ENCODE assay signal across 8 mouse cellular contexts in genomic region chr2:31088871-31089270, GRCm38 (mm10). TPM values are rescaled to one million over a fixed set of nuclear protein-coding genes. Genes with fewer than 3 reads are reported as not detected.
DNase-seq lines count a peak whose midpoint lies in the region; ATAC-seq lines count a peak whose summit lies in the region.

No protein-coding gene starts in this region.

- H3K9me3 ChIP-seq in heart, embryonic 13.5 days = peaks cover 5% of the 10 kb centered on the region; the same call in 1 of the 2 replicates
- peaks cover 5% of the 10 kb centered on the region for H3K9me3 ChIP-seq in midbrain, embryonic 10.5 days (replicated peaks)
- no peaks in the 10 kb centered on the region for H3K9me3 ChIP-seq in midbrain, embryonic 11.5 days (ENCODE audit: control insufficient read depth, low read length)
- no peaks in the 10 kb centered on the region for H3K9me3 ChIP-seq in hindbrain, embryonic 12.5 days (replicated peaks)

- WGBS in heart, embryonic 13.5 days = 79% methylated on average over 8 of the region's 8 CpGs
- WGBS in midbrain, embryonic 10.5 days = 75% methylated on average over 8 of the region's 8 CpGs
- WGBS in midbrain, embryonic 11.5 days = 80% methylated on average over 8 of the region's 8 CpGs
- WGBS in hindbrain, embryonic 12.5 days = 73% methylated on average over 8 of the region's 8 CpGs

- no peak overlapping the region for H3K4me2 ChIP-seq in heart, embryonic 13.5 days
- H3K4me2 ChIP-seq in midbrain, embryonic 11.5 days = no peak overlapping the region
- H3K4me2 ChIP-seq in hindbrain, embryonic 12.5 days (replicated peaks) = no peak overlapping the region

- H3K36me3 ChIP-seq in heart, embryonic 13.5 days = peaks cover 32% of the 10 kb centered on the region
- peaks cover 9% of the 10 kb centered on the region for H3K36me3 ChIP-seq in midbrain, embryonic 10.5 days
- H3K36me3 ChIP-seq in midbrain, embryonic 11.5 days (ENCODE audit: control insufficient read depth, insufficient read depth, low read length) = peaks cover 2% of the 10 kb centered on the region; the same call in 1 of the 2 replicates
- H3K36me3 ChIP-seq in hindbrain, embryonic 12.5 days = 0 out of 2 replicates have a peak, but pooled peaks cover 5% of the 10 kb centered on the region

- no peak for ATAC-seq in heart, embryonic 13.5 days (ENCODE audit: extremely low read depth, insufficient number of reproducible peaks, low FRiP score, low TSS enrichment)
- ATAC-seq in midbrain, embryonic 11.5 days (ENCODE audit: low FRiP score) = no peak
- no peak for ATAC-seq in hindbrain, embryonic 12.5 days (ENCODE audit: low FRiP score)
- no peak for ATAC-seq in granulocyte monocyte progenitor cell, adult 5-6 weeks (replicated peaks; ENCODE audit: poor library complexity, severe bottlenecking)

- no peaks in the 10 kb centered on the region for H3K27me3 ChIP-seq in heart, embryonic 13.5 days (replicated peaks)
- no peaks in the 10 kb centered on the region for H3K27me3 ChIP-seq in midbrain, embryonic 10.5 days (ENCODE audit: low read depth, poor library complexity, severe bottlenecking)
- no peaks in the 10 kb centered on the region for H3K27me3 ChIP-seq in midbrain, embryonic 11.5 days (ENCODE audit: control insufficient read depth, insufficient read depth, low read length)
- H3K27me3 ChIP-seq in hindbrain, embryonic 12.5 days = no peaks in the 10 kb centered on the region

- peaks cover 41% of the 10 kb centered on the region for H3K4me1 ChIP-seq in heart, embryonic 13.5 days
- H3K4me1 ChIP-seq in midbrain, embryonic 10.5 days = peaks cover 46% of the 10 kb centered on the region
- peaks cover 11% of the 10 kb centered on the region for H3K4me1 ChIP-seq in midbrain, embryonic 11.5 days (ENCODE audit: control insufficient read depth, insufficient read depth, low read length)
- peaks cover 28% of the 10 kb centered on the region for H3K4me1 ChIP-seq in hindbrain, embryonic 12.5 days

- peak overlapping the region; percentile 79; the same call in 1 of the 2 replicates for H3K27ac ChIP-seq in heart, embryonic 13.5 days (replicated peaks)
- peak overlapping the region; percentile 73 for H3K27ac ChIP-seq in midbrain, embryonic 10.5 days (replicated peaks)
- no peak overlapping the region for H3K27ac ChIP-seq in midbrain, embryonic 11.5 days (ENCODE audit: low read depth, low read length)
- H3K27ac ChIP-seq in hindbrain, embryonic 12.5 days = peak overlapping the region; percentile 36; the same call in 1 of the 2 replicates

- H3K4me3 ChIP-seq in heart, embryonic 13.5 days = no peak overlapping the region
- no peak overlapping the region for H3K4me3 ChIP-seq in midbrain, embryonic 10.5 days
- no peak overlapping the region for H3K4me3 ChIP-seq in midbrain, embryonic 11.5 days (ENCODE audit: low read depth, low read length)
- no peak overlapping the region for H3K4me3 ChIP-seq in hindbrain, embryonic 12.5 days

- no peak for DNase-seq in heart, adult 18-20 months
- DNase-seq in midbrain, embryonic 10.5 days (ENCODE audit: low spot score) = no peak
- DNase-seq in midbrain, embryonic 11.5 days (ENCODE audit: low spot score, missing footprints) = no peak
- peak; percentile 58 for DNase-seq in thymus, postnatal 14 days
- no peak for DNase-seq in right cerebral cortex, postnatal 25 days

- no peak overlapping the region for H3K9ac ChIP-seq in heart, embryonic 13.5 days
- no peak overlapping the region for H3K9ac ChIP-seq in midbrain, embryonic 11.5 days (ENCODE audit: low read length)
- no peak overlapping the region for H3K9ac ChIP-seq in hindbrain, embryonic 12.5 days

RNA-seq across cellular contexts. Expression of gene Fnbp1, which starts 52.9 kb away (rescaled TPM):
- polyA plus RNA-seq in heart, embryonic 13.5 days (2015; fragmentation: Nextera tagmentation; extraction: Ambion mirVana) = 17.6 and 18.7 TPM in 2 replicates
- 10 to 100 TPM; 52.3 to 62.0 TPM for total RNA-seq in heart, adult 18-20 months (2021)
- polyA plus RNA-seq in midbrain, embryonic 10.5 days (2016; fragmentation: Nextera tagmentation; extraction: Ambion mirVana) = 11.8 and 14.3 TPM in 2 replicates
- 10.8 and 11.5 TPM in 2 replicates for polyA plus RNA-seq in midbrain, embryonic 11.5 days (2014; fragmentation: Nextera tagmentation; extraction: Ambion mirVana)
- polyA plus RNA-seq in hindbrain, embryonic 12.5 days (2016; fragmentation: Nextera tagmentation; extraction: Ambion mirVana) = 18.7 and 19.9 TPM in 2 replicates
- 57.0 and 64.0 TPM in 2 replicates for total RNA-seq in granulocyte monocyte progenitor cell, adult 5-6 weeks (2014; fragmentation: Nextera tagmentation)
- 24.3 and 47.2 TPM in 2 replicates for total RNA-seq in granulocyte monocyte progenitor cell, adult 5-6 weeks (2017)
